Mouse (Mus musculus) heart, adult 2 months (tissue): ENCODE measurements at regions not wholly inside any gene's neighbourhood (a gene's known extent, or its start where the extent isn't known, plus 50 kb on each side); places are given as distances from the start of the nearest gene placed in this dataset.

Experiments
- DNase-seq, 2 experiments: peaks; one replicate each; pipeline ENCODE4 v3.0.0; 2021
- H3K27ac ChIP-seq: fragments of 200-600 bp; 2 replicates; pipeline ENCODE4 v1.8.1; 2022
- H3K27me3 ChIP-seq: fragments of 200-500 bp; 2 replicates; pipeline ENCODE4 v1.6.1; 2012; ENCODE audit warnings: mild to moderate bottlenecking, low read length, inconsistent platforms, mixed read lengths; ENCODE audit not compliant: control insufficient read depth, insufficient read depth
- H3K36me3 ChIP-seq: fragments of 200-500 bp; 2 replicates; pipeline ENCODE4 v1.6.1; 2012; ENCODE audit warnings: low read length, inconsistent platforms; ENCODE audit not compliant: control insufficient read depth, insufficient read depth
- H3K4me1 ChIP-seq: fragments of 200-500 bp; 2 replicates; pipeline ENCODE4 v1.6.1; 2011; ENCODE audit warnings: low read length; ENCODE audit not compliant: control insufficient read depth, insufficient read depth
- H3K4me3 ChIP-seq: fragments of 200-600 bp; 2 replicates; pipeline ENCODE4 v1.8.1; 2022
- H3K79me2 ChIP-seq: fragments of 200-500 bp; replicated peaks from 2 replicates; pipeline ENCODE4 v1.6.1; 2012; ENCODE audit warnings: mild to moderate bottlenecking, inconsistent platforms, low read length, moderate library complexity, mixed read lengths; ENCODE audit not compliant: control insufficient read depth, insufficient read depth
- H3K9ac ChIP-seq: fragments of 200-500 bp; 2 replicates; pipeline ENCODE4 v1.6.1; 2012; ENCODE audit warnings: low read depth, mild to moderate bottlenecking, control low read depth, inconsistent platforms, low read length, mixed read lengths
- CTCF ChIP-seq: fragments of 200-600 bp; IDR thresholded peaks from 2 replicates; pipeline ENCODE4 v1.8.1; 2022; ENCODE audit warnings: antibody characterized with exemption, mild to moderate bottlenecking, moderate library complexity
- EP300 ChIP-seq: fragments of 200-500 bp; IDR thresholded peaks from 2 replicates; pipeline ENCODE4 v1.6.1; 2011; ENCODE audit warnings: low read depth, low read length, control low read depth; ENCODE audit not compliant: insufficient read depth
- POLR2A ChIP-seq: fragments of 200-500 bp; IDR thresholded peaks from 2 replicates; pipeline ENCODE4 v1.6.1; 2011; ENCODE audit warnings: mild to moderate bottlenecking, low read depth, low read length, control low read depth; ENCODE audit not compliant: insufficient read depth
- WGBS: fragments of 180-500 bp; shearing (Covaris S2); methylation state at CpG from one replicate; pipeline ENCODE4 v1.1.7; 2018; 5-methylcytosine and 5-hydroxymethylcytosine counted together
- intact Hi-C: fragments of 180-260 bp; cut with DNase I; formaldehyde crosslinking; loops from one replicate; pipeline ENCODE4 v1.15.1; 2025

- Histone ChIP-seq H3K79me2 (no peaks in the 10 kb centered on the region), H3K4me1 (no peaks in the 10 kb centered on the region), H3K9ac (no peak overlapping the region), H3K27me3 (no peaks in the 10 kb centered on the region), H3K36me3 (no peaks in the 10 kb centered on the region), H3K4me3 (no peak overlapping the region), H3K27ac (no peak overlapping the region)
- no peak for DNase-seq
- WGBS: 65% methylated on average over 5 of the region's 5 CpGs
- TF ChIP-seq POLR2A (no peak), CTCF (no peak), EP300 (no peak)
- intact Hi-C loops: no loop called here
Observed at GRCm38 (mm10) chr14:74047009-74047694, 386.1 kb downstream of the Gm21750 start.

GRCm38 (mm10) chr14:74047695-74048280 is 386.8 kb downstream of the Gm21750 start:
- WGBS: 79% methylated on average over 6 of the region's 6 CpGs
- intact Hi-C loops: no loop called here

GRCm38 (mm10) chr14:74048386-74048785 is 387.4 kb downstream of the Gm21750 start:
- intact Hi-C loops: no loop called here
- TF ChIP-seq CTCF (no peak), EP300 (no peak), POLR2A (no peak)
- 89% methylated on average over 3 of the region's 3 CpGs for WGBS
- DNase-seq: no peak
- no peaks in the 10 kb centered on the region for H3K36me3 ChIP-seq
- no peaks in the 10 kb centered on the region for H3K79me2 ChIP-seq
- H3K4me1 ChIP-seq: no peaks in the 10 kb centered on the region
- H3K27me3 ChIP-seq: no peaks in the 10 kb centered on the region
- H3K27ac ChIP-seq: no peak overlapping the region
- no peak overlapping the region for H3K4me3 ChIP-seq
- H3K9ac ChIP-seq: no peak overlapping the region

More at GRCm38 (mm10) chr14:74047695-74048280, 386.8 kb downstream of the Gm21750 start:
- no peaks in the 10 kb centered on the region for H3K79me2 ChIP-seq
- no peak overlapping the region for H3K27ac ChIP-seq
- no peaks in the 10 kb centered on the region for H3K4me1 ChIP-seq
- TF ChIP-seq CTCF (no peak), POLR2A (no peak), EP300 (no peak)
- H3K9ac ChIP-seq: no peak overlapping the region
- no peak for DNase-seq
- no peak overlapping the region for H3K4me3 ChIP-seq
- H3K27me3 ChIP-seq: no peaks in the 10 kb centered on the region
- no peaks in the 10 kb centered on the region for H3K36me3 ChIP-seq

- Histone ChIP-seq H3K9ac (no peak overlapping the region), H3K79me2 (no peaks in the 10 kb centered on the region), H3K27ac (no peak overlapping the region), H3K4me3 (no peak overlapping the region), H3K27me3 (no peaks in the 10 kb centered on the region), H3K4me1 (no peaks in the 10 kb centered on the region), H3K36me3 (no peaks in the 10 kb centered on the region)
- intact Hi-C loops: no loop called here
- no peak for TF ChIP-seq EP300
- TF ChIP-seq POLR2A: no peak
- TF ChIP-seq CTCF: no peak
- DNase-seq: no peak
Observed at GRCm38 (mm10) chr14:74066051-74066450, 405.0 kb downstream of the Gm21750 start.

GRCm38 (mm10) chr14:74093016-74093415 is 432.0 kb downstream of the Gm21750 start:
- Histone ChIP-seq H3K9ac (no peak overlapping the region), H3K4me3 (no peak overlapping the region), H3K36me3 (no peaks in the 10 kb centered on the region), H3K79me2 (no peaks in the 10 kb centered on the region), H3K4me1 (no peaks in the 10 kb centered on the region), H3K27me3 (no peaks in the 10 kb centered on the region), H3K27ac (no peak overlapping the region)
- TF ChIP-seq EP300 (no peak), CTCF (no peak), POLR2A (no peak)
- intact Hi-C loops: no loop called here
- DNase-seq: no peak
- 56% methylated on average over 2 of the region's 2 CpGs for WGBS

- Histone ChIP-seq H3K27ac (no peak overlapping the region), H3K4me3 (no peak overlapping the region), H3K27me3 (no peaks in the 10 kb centered on the region), H3K79me2 (no peaks in the 10 kb centered on the region), H3K4me1 (no peaks in the 10 kb centered on the region), H3K9ac (no peak overlapping the region), H3K36me3 (no peaks in the 10 kb centered on the region)
- WGBS: 75% methylated on average over 4 of the region's 4 CpGs
- intact Hi-C loops: no loop called here
- no peak for DNase-seq
- TF ChIP-seq CTCF (no peak), EP300 (no peak), POLR2A (no peak)
Observed at GRCm38 (mm10) chr14:74099696-74100095, 438.7 kb downstream of the Gm21750 start.
